ENCODE assay signal across 10 mouse cellular contexts in the genomic region with DNA sequence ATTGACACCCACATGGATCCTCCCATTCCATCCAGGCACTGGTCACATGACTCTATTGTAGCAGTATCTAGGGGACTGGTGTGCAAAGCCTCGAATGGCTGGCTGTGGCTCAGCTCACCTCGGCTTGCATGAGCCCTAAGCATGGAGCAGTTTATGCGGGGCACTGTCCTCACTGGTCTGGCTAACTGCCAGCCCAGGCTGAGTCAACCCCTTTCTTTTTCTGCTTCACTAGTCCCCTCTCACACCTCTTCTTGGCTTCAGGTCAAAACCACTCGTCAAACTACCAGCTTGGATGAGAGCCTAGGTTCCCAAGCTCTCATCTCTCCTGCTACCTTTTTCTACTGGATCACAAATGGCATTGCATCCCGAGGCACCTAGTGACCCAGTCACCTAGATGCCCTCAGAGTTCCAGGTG. TPM values are rescaled to one million over a fixed set of nuclear protein-coding genes. Genes with fewer than 3 reads are reported as not detected.
DNase-seq lines count a peak whose midpoint lies in the region; ATAC-seq and TF ChIP-seq lines count a peak whose summit lies in the region.
"Had no signal": no experiment of that assay in that cellular context is flagged by ENCODE, and none has a peak within 500 bp of the region (broad histone marks: within the 10 kb centered on the region; RNA-seq: fewer than 3 reads in every experiment).

No protein-coding gene starts in this region.

- H3K27ac ChIP-seq in forebrain, embryonic 13.5 days = no peak overlapping the region
- H3K27ac ChIP-seq in forebrain, embryonic 11.5 days (ENCODE audit: low read depth, low read length) = no peak overlapping the region
- no peak overlapping the region for H3K27ac ChIP-seq in kidney, embryonic 15.5 days
- no peak overlapping the region for H3K27ac ChIP-seq in thymus, adult 2 months (ENCODE audit: control insufficient read depth, insufficient read depth, low read length)
- H3K27ac ChIP-seq: limb, embryonic 15.5 days had no signal

- no peaks in the 10 kb centered on the region for H3K9me3 ChIP-seq in forebrain, embryonic 13.5 days (replicated peaks)
- no peaks in the 10 kb centered on the region for H3K9me3 ChIP-seq in forebrain, embryonic 11.5 days (ENCODE audit: control insufficient read depth, low read length)
- no peaks in the 10 kb centered on the region for H3K9me3 ChIP-seq in kidney, embryonic 15.5 days (replicated peaks)
- H3K9me3 ChIP-seq: limb, embryonic 15.5 days had no signal

- H3K9ac ChIP-seq in forebrain, embryonic 13.5 days = no peak overlapping the region
- no peak overlapping the region for H3K9ac ChIP-seq in forebrain, embryonic 11.5 days (ENCODE audit: low read length)
- no peak overlapping the region for H3K9ac ChIP-seq in kidney, embryonic 15.5 days
- H3K9ac ChIP-seq: limb, embryonic 15.5 days had no signal

- no peak overlapping the region for H3K4me3 ChIP-seq in forebrain, embryonic 13.5 days
- H3K4me3 ChIP-seq in forebrain, embryonic 11.5 days (ENCODE audit: low read depth, low read length) = no peak overlapping the region
- no peak overlapping the region for H3K4me3 ChIP-seq in kidney, embryonic 15.5 days (replicated peaks)
- H3K4me3 ChIP-seq in thymus, adult 2 months (ENCODE audit: control insufficient read depth, insufficient read depth, low read length) = no peak overlapping the region
- H3K4me3 ChIP-seq: limb, embryonic 15.5 days had no signal

- H3K4me1 ChIP-seq in forebrain, embryonic 13.5 days = peaks cover 9% of the 10 kb centered on the region
- H3K4me1 ChIP-seq in forebrain, embryonic 11.5 days (replicated peaks; ENCODE audit: control insufficient read depth, insufficient read depth, low read length) = no peaks in the 10 kb centered on the region
- H3K4me1 ChIP-seq in kidney, embryonic 15.5 days = peaks cover 17% of the 10 kb centered on the region
- no peaks in the 10 kb centered on the region for H3K4me1 ChIP-seq in thymus, adult 2 months (replicated peaks; ENCODE audit: control insufficient read depth, insufficient read depth, low read length)

- DNase-seq in forebrain, embryonic 11.5 days (ENCODE audit: low spot score) = no peak
- peak; percentile 80 for DNase-seq in 3134 (ENCODE audit: extremely low read depth, insufficient read length, low spot score)
- DNase-seq in cerebellum, adult 11-12 months = peak; percentile 87
- no peak for DNase-seq in thymus, adult 2 months
- no peak for DNase-seq in urinary bladder, adult 2 months (ENCODE audit: low spot score)
- no peak for DNase-seq in urinary bladder, postnatal 36 days (ENCODE audit: low spot score in 2 of 2)
- DNase-seq: gastrocnemius, postnatal 36 days had no signal

- H3K36me3 ChIP-seq in forebrain, embryonic 13.5 days (ENCODE audit: poor library complexity, severe bottlenecking) = no peaks in the 10 kb centered on the region
- H3K36me3 ChIP-seq in forebrain, embryonic 11.5 days (ENCODE audit: control insufficient read depth, insufficient read depth, low read length) = no peaks in the 10 kb centered on the region
- no peaks in the 10 kb centered on the region for H3K36me3 ChIP-seq in kidney, embryonic 15.5 days
- no peaks in the 10 kb centered on the region for H3K36me3 ChIP-seq in thymus, adult 2 months (ENCODE audit: control insufficient read depth, insufficient read depth, low read length)

- H3K27me3 ChIP-seq in forebrain, embryonic 13.5 days = no peaks in the 10 kb centered on the region
- H3K27me3 ChIP-seq in forebrain, embryonic 11.5 days (ENCODE audit: control insufficient read depth, insufficient read depth, low read length) = no peaks in the 10 kb centered on the region
- no peaks in the 10 kb centered on the region for H3K27me3 ChIP-seq in kidney, embryonic 15.5 days
- no peaks in the 10 kb centered on the region for H3K27me3 ChIP-seq in thymus, adult 2 months (ENCODE audit: control insufficient read depth, insufficient read depth, low read length)
- H3K27me3 ChIP-seq: limb, embryonic 15.5 days had no signal

- peak; percentile 83 for ATAC-seq in forebrain, embryonic 13.5 days
- ATAC-seq in forebrain, embryonic 11.5 days (replicated peaks; ENCODE audit: low FRiP score) = no peak
- ATAC-seq in kidney, embryonic 15.5 days (replicated peaks; ENCODE audit: low FRiP score) = peak; percentile 74

- WGBS in forebrain, embryonic 13.5 days = 23% methylated on average over 5 of the region's 5 CpGs
- WGBS in forebrain, embryonic 11.5 days = 74% methylated on average over 5 of the region's 5 CpGs
- 64% methylated on average over 5 of the region's 5 CpGs for whole genome bisulfite sequencing in kidney, embryonic 15.5 days
- 22% methylated on average over 5 of the region's 5 CpGs for WGBS in thymus, adult 2 months

- H3K4me2 ChIP-seq in forebrain, embryonic 13.5 days = no peak overlapping the region
- H3K4me2 ChIP-seq in forebrain, embryonic 11.5 days (ENCODE audit: low read depth, low read length, severe bottlenecking) = no peak overlapping the region
- no peak overlapping the region for H3K4me2 ChIP-seq in kidney, embryonic 15.5 days
- H3K4me2 ChIP-seq: limb, embryonic 15.5 days had no signal

- TF ChIP-seq POLR2A in thymus, adult 2 months (IDR thresholded peaks at IDR 0.05; ENCODE audit: control insufficient read depth, extremely low read depth, insufficient read depth, low read length, poor library complexity) = no peak

- TF ChIP-seq CTCF in thymus, adult 2 months (IDR thresholded peaks at IDR 0.05; ENCODE audit: borderline replicate concordance, control insufficient read depth, extremely low read depth, insufficient read depth, low read length, poor library complexity) = no peak

RNA-seq across cellular contexts. Expression of a gene that starts 51.5 kb away (rescaled TPM):
- 1.2 TPM in 2 replicates for polyA plus RNA-seq in forebrain, embryonic 13.5 days (2015; fragmentation: Nextera tagmentation; extraction: Ambion mirVana)
- 1.5 and 1.9 TPM in 2 replicates for polyA plus RNA-seq in forebrain, embryonic 11.5 days (2014; fragmentation: Nextera tagmentation; extraction: Ambion mirVana)
- polyA plus RNA-seq in kidney, embryonic 15.5 days (2015; fragmentation: Nextera tagmentation; extraction: Ambion mirVana) = 6.6 and 7.1 TPM in 2 replicates
- polyA plus RNA-seq in thymus, adult 2 months (2012; rRNA removed) = 0.46 and 0.62 TPM in 2 replicates
- 6.5 and 9.2 TPM in 2 replicates for polyA plus RNA-seq in urinary bladder, adult 2 months (2012; rRNA removed)

Comparison
In these comparisons a context has a peak if more than half of its experiments do, and no peak if none do; other contexts are left out.
1. DNase-seq: peak in 3134 (single experiment) and cerebellum, adult 11-12 months (single experiment); none in forebrain, embryonic 11.5 days (single experiment), thymus, adult 2 months (single experiment), urinary bladder, adult 2 months (single experiment) and urinary bladder, postnatal 36 days (0 of 2).